Mouse (Mus musculus): ENCODE data around the gene Zkscan14. TPM values are rescaled to one million over a fixed set of nuclear protein-coding genes. Genes with fewer than 3 reads are reported as not detected.

Gene Zkscan14
- polyA plus RNA-seq (2012; rRNA removed) = 3.3 and 4.0 TPM in 2 replicates
- 9.1 and 9.7 TPM in 2 replicates for polyA plus RNA-seq (2014; fragmentation: Nextera tagmentation; extraction: Ambion mirVana)

DNA sequence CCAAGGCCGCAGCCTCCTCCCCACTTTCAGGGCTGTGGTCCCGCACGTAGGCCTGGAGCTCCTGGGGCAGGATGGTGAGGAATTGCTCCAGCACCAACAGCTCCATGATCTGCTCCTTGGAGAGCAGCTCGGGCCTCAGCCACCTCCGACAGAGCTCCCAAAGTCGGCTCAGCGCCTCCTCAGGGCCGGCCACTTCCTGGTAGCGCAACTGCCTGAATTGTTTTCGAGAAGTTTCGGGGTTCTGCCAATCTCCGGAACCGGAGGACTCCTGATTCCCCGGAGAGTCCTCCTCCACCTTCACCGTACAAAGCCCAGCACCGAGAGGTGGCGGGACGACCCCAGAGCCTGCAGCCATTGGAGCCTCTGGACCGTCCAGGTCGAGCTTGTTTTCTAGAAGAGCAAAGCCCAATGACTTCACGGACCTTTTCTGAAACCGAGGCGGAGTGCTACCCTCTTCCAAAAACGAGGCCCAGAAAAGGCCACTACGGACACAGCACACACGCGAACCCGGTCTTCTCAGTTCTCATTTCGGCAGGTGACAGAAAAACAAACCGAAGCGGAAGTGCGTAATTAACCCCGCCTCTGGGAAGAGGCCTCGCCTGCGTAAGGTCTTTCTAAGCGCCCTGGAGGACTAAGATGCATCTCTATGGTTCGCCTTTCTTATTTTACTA is at the start of gene Zkscan14:
Gene Zkscan14 (minus strand): TSS at position 548 of the 671 bp plus-strand sequence.
- ATAC-seq (ENCODE audit: low FRiP score, low read depth) (0 out of 2 replicates have a peak, but pooled peaks have one; percentile 7), DNase-seq (ENCODE audit: low spot score) (peak; percentile 91)
- peak within 1 kb of the TSS; percentile 95 for H3K4me2 ChIP-seq (replicated peaks; ENCODE audit: low read depth, low read length, severe bottlenecking)
- no peaks in the 10 kb centered on the region for H3K27me3 ChIP-seq (ENCODE audit: control insufficient read depth, insufficient read depth, low read length)
- no peak for TF ChIP-seq POLR2A (IDR thresholded peaks at IDR 0.05; ENCODE audit: borderline replicate concordance, extremely low read depth, insufficient read depth, insufficient read length)
- no peaks in the 10 kb centered on the region for H3K9me3 ChIP-seq (ENCODE audit: control insufficient read depth, low read length)
- peak within 1 kb of the TSS; percentile 64 for H3K9ac ChIP-seq (ENCODE audit: low read depth, low read length, severe bottlenecking)
- WGBS = 2% methylated on average over 37 of the region's 37 CpGs
- H3K4me1 ChIP-seq (ENCODE audit: control insufficient read depth, insufficient read depth, low read length) = peaks cover 14% of the 10 kb centered on the region
- peaks cover 6% of the 10 kb centered on the region; the same call in 1 of the 2 replicates for H3K36me3 ChIP-seq (ENCODE audit: control insufficient read depth, insufficient read depth, low read length)
- H3K4me3 ChIP-seq (replicated peaks; ENCODE audit: low read length) = peak within 1 kb of the TSS; percentile 60
- H3K27ac ChIP-seq (replicated peaks; ENCODE audit: low read depth, low read length) = peak within 1 kb of the TSS; percentile 44; the same call in 1 of the 2 replicates

DNA sequence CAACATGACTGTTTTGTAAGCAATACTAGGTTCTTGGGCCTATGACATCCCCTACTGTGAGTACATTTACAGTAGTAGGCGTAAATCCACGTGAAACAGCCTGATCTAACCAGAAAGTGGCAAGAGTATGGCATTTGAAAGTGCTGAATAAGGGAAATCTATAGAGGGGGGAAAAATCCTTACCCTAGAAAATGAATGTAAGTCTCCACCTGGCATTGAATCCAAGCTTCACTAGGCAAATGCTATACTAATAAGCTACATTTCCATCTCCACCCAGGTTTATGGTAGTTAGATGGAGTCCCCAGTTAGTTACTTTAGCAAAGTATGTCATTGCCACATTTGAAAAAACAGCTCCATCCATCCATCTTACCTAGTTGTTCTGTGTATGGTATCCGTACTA is 47.9 kb upstream of the Zkscan14 start:
- Histone ChIP-seq H3K27me3 (ENCODE audit: control insufficient read depth, insufficient read depth, low read length) (no peaks in the 10 kb centered on the region), H3K9me3 (ENCODE audit: control insufficient read depth, low read length) (no peaks in the 10 kb centered on the region), H3K4me1 (ENCODE audit: control insufficient read depth, insufficient read depth, low read length) (no peaks in the 10 kb centered on the region), H3K4me3 (replicated peaks; ENCODE audit: low read length) (no peak overlapping the region), H3K4me2 (replicated peaks; ENCODE audit: low read depth, low read length, severe bottlenecking) (no peak overlapping the region), H3K36me3 (ENCODE audit: control insufficient read depth, insufficient read depth, low read length) (peaks cover 50% of the 10 kb centered on the region), H3K9ac (ENCODE audit: low read depth, low read length, severe bottlenecking) (no peak overlapping the region), H3K27ac (replicated peaks; ENCODE audit: low read depth, low read length) (no peak overlapping the region)
- DNase-seq (ENCODE audit: low spot score) (no peak), ATAC-seq (ENCODE audit: low FRiP score, low read depth) (no peak)
- TF ChIP-seq POLR2A (IDR thresholded peaks at IDR 0.05; ENCODE audit: borderline replicate concordance, extremely low read depth, insufficient read depth, insufficient read length) = no peak
- WGBS = 93% methylated on average over 3 of the region's 3 CpGs

DNA sequence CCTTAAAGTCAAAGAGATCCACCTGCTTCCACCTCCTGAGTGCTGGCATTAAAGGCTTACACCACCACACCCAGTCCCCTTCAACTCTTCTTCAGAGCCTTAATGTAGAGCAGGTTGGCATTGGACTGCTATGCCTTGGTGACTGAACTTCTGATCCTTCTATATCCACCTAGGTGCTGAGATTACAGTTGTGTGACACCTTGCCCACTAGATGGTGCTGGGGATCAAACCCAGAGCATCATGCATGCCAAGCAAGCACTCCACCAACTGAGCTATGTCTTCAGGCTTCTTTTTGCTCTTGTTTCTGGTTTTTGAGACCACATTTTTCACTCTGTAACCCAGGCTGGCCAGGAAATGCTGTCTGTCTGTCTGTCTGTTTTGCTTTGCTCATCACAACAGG is 33.0 kb upstream of the Zkscan14 start:
- TF ChIP-seq POLR2A (IDR thresholded peaks at IDR 0.05; ENCODE audit: borderline replicate concordance, extremely low read depth, insufficient read depth, insufficient read length) = no peak

DNA sequence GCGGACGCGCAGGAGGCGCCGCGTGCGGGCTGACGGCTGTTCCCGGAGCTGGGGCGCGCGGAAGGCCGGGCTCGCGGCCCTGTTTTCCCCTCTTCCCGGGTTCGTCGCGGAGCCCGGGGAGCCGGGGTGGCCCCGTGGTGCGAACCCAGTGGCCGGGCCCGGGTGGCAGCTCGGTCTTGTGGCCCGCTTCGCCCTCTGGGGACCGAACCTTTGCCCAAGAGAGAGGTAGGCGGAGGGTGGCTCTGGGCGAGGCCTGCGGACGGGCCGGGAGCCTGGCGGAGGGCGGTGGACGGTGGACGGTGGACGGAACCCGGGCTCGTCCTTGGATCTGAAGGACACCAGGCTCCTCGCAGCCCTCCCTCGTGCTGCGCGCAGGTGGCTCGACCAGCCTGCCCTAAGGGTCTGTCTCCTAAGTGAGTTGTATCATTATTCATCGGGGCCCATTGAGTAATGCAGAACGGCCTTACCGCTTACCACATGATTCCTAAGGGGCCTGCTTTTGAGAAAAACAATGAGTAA is 30.3 kb upstream of the Zkscan14 start:
- H3K9ac ChIP-seq (ENCODE audit: low read depth, low read length, severe bottlenecking) = peak overlapping the region; percentile 94
- no peaks in the 10 kb centered on the region for H3K27me3 ChIP-seq (ENCODE audit: control insufficient read depth, insufficient read depth, low read length)
- TF ChIP-seq POLR2A (IDR thresholded peaks at IDR 0.05; ENCODE audit: borderline replicate concordance, extremely low read depth, insufficient read depth, insufficient read length) = no peak
- DNase-seq (ENCODE audit: low spot score) = no peak
- WGBS = 1% methylated on average over 23 of the region's 49 CpGs
- peaks cover 36% of the 10 kb centered on the region for H3K36me3 ChIP-seq (ENCODE audit: control insufficient read depth, insufficient read depth, low read length)
- ATAC-seq (ENCODE audit: low FRiP score, low read depth) = peak; percentile 28
- H3K27ac ChIP-seq (replicated peaks; ENCODE audit: low read depth, low read length) = peak overlapping the region; percentile 84
- peaks cover 10% of the 10 kb centered on the region for H3K4me1 ChIP-seq (ENCODE audit: control insufficient read depth, insufficient read depth, low read length)
- no peaks in the 10 kb centered on the region for H3K9me3 ChIP-seq (ENCODE audit: control insufficient read depth, low read length)
- peak overlapping the region; percentile 56 for H3K4me2 ChIP-seq (replicated peaks; ENCODE audit: low read depth, low read length, severe bottlenecking)
- H3K4me3 ChIP-seq (replicated peaks; ENCODE audit: low read length) = peak overlapping the region; percentile 90

More for the DNA sequence above, 33.0 kb upstream of the Zkscan14 start:
- Histone ChIP-seq H3K27ac (replicated peaks; ENCODE audit: low read depth, low read length) (no peak overlapping the region), H3K4me2 (replicated peaks; ENCODE audit: low read depth, low read length, severe bottlenecking) (no peak overlapping the region), H3K27me3 (ENCODE audit: control insufficient read depth, insufficient read depth, low read length) (no peaks in the 10 kb centered on the region), H3K4me3 (replicated peaks; ENCODE audit: low read length) (no peak overlapping the region), H3K9me3 (ENCODE audit: control insufficient read depth, low read length) (no peaks in the 10 kb centered on the region), H3K36me3 (ENCODE audit: control insufficient read depth, insufficient read depth, low read length) (peaks cover 59% of the 10 kb centered on the region), H3K9ac (ENCODE audit: low read depth, low read length, severe bottlenecking) (no peak overlapping the region), H3K4me1 (ENCODE audit: control insufficient read depth, insufficient read depth, low read length) (peaks cover 10% of the 10 kb centered on the region)
- no peak for DNase-seq (ENCODE audit: low spot score)
- ATAC-seq (ENCODE audit: low FRiP score, low read depth) = no peak

DNA sequence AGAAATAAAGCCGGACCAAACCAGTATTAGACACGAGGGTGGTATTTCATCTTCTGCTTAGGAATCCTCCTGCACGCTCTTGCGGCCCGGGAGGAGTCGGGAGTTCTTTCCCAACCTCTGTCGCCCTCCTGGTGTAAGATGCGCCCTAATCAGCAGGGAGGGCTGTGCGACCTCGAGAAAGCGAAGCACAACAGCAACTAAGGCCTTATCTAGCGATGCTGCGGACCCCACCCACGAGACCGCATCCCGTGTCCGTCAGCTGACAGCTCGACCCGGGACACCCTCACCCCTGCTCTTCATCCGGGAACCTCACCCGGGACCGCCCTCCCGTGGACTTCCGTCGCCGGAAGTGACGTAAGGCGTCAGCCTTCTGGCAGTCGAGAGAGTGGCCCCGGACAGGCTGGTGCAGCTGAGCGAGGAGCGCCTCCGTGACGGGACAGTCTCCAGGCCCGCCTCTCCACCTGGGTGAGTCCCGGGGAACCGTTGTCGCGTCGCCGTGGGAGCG is 29.8 kb upstream of the Zkscan14 start, which contains the start of gene Zfp655:
Gene Zfp655 (plus strand): TSS at position 349 of the 505 bp plus-strand sequence.
- H3K27me3 ChIP-seq (ENCODE audit: control insufficient read depth, insufficient read depth, low read length) = no peaks in the 10 kb centered on the region
- H3K36me3 ChIP-seq (ENCODE audit: control insufficient read depth, insufficient read depth, low read length) = peaks cover 31% of the 10 kb centered on the region
- H3K4me1 ChIP-seq (ENCODE audit: control insufficient read depth, insufficient read depth, low read length) = peaks cover 10% of the 10 kb centered on the region
- under 1% methylated on average over 35 of the region's 42 CpGs for WGBS
- peak within 1 kb of the TSS; percentile 77 for H3K4me2 ChIP-seq (replicated peaks; ENCODE audit: low read depth, low read length, severe bottlenecking)
- peak within 1 kb of the TSS; percentile 94 for H3K9ac ChIP-seq (ENCODE audit: low read depth, low read length, severe bottlenecking)
- peak; percentile 94; the same call in 1 of the 2 replicates for TF ChIP-seq POLR2A (IDR thresholded peaks at IDR 0.05; ENCODE audit: borderline replicate concordance, extremely low read depth, insufficient read depth, insufficient read length)
- H3K4me3 ChIP-seq (replicated peaks; ENCODE audit: low read length) = peak within 1 kb of the TSS; percentile 90
- peak; percentile 99 for ATAC-seq (ENCODE audit: low FRiP score, low read depth)
- no peaks in the 10 kb centered on the region for H3K9me3 ChIP-seq (ENCODE audit: control insufficient read depth, low read length)
- peak; percentile 93 for DNase-seq (ENCODE audit: low spot score)
- H3K27ac ChIP-seq (replicated peaks; ENCODE audit: low read depth, low read length) = peak within 1 kb of the TSS; percentile 84

All from limb, embryonic 14.5 days (tissue).